Mouse (Mus musculus) limb, embryonic 10.5 days (tissue): ENCODE data around the gene Omt2a. TPM values are rescaled to one million over a fixed set of nuclear protein-coding genes. Genes with fewer than 3 reads are reported as not detected.
"Not testable (repeated sequence)": the region's sequence is repeated elsewhere in the genome, so short reads cannot be mapped to it uniquely, and the experiment has no call there.

Source experiments
- DNase-seq: peaks from one replicate; pipeline ENCODE4 v3.0.0-alpha.2; 2017; ENCODE audit warnings: low spot score
- H3K27ac ChIP-seq: fragments of 300-500 bp; sonication (generic); 2 replicates; pipeline ENCODE4 v1.5.1; 2016; ENCODE audit warnings: mild to moderate bottlenecking
- H3K27me3 ChIP-seq: fragments of 300-500 bp; sonication (generic); 2 replicates; pipeline ENCODE4 v1.6.1; 2016; ENCODE audit warnings: low read depth, mild to moderate bottlenecking; ENCODE audit not compliant: poor library complexity, severe bottlenecking
- H3K36me3 ChIP-seq: fragments of 300-500 bp; sonication (generic); 2 replicates; pipeline ENCODE4 v1.6.1; 2016; ENCODE audit warnings: mild to moderate bottlenecking, moderate library complexity
- H3K4me1 ChIP-seq: fragments of 300-500 bp; sonication (generic); 2 replicates; pipeline ENCODE4 v1.6.1; 2016
- H3K4me3 ChIP-seq: fragments of 300-500 bp; sonication (generic); 2 replicates; pipeline ENCODE4 v1.5.1; 2016; ENCODE audit warnings: mild to moderate bottlenecking, moderate library complexity
- H3K9me3 ChIP-seq: fragments of 300-500 bp; sonication (generic); replicated peaks from 2 replicates; pipeline ENCODE4 v1.6.1; 2016; ENCODE audit warnings: mild to moderate bottlenecking
- WGBS: fragments of 180-500 bp; shearing (Covaris S2); methylation state at CpG from one replicate; pipeline ENCODE4 v1.1.7; 2016; 5-methylcytosine and 5-hydroxymethylcytosine counted together
- polyA plus RNA-seq: library from polyadenylated mRNA; unstranded; fragments of >200 nt; fragmentation: Nextera tagmentation; extraction: Ambion mirVana; gene quantifications from 2 replicates; pipeline ENCODE4 v1.2.1, GENCODE M21; 2016

The Omt2a gene
- polyA plus RNA-seq, 1 experiment from 2014 or later = not detected

DNA sequence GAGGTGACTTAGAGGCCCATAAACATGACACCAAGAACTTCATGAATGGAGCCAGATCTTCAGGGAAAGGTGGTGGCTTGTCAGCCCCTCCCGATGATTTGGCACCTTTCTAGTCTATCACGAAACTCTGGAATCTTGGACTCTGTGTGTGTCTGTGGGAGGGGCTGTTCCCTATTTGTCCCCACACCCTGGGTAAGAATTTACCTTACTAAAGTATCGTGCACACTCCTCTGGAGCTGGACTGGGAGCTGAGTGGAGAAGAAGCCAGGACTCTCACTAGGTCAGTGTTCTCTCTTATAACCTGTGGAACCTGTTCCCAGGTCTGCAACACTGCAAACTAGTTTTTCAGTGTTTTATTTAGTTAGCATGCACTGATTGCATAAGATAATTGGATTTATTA, 24.9 kb downstream of the Omt2a start, which contains the start of gene Gm10639:
Gm10639 (plus strand) TSS at position 201 of the 400 bp plus-strand sequence.
- not testable (repeated sequence) for H3K4me1 ChIP-seq, H3K27ac ChIP-seq, H3K36me3 ChIP-seq, DNase-seq, H3K9me3 ChIP-seq, H3K4me3 ChIP-seq, H3K27me3 ChIP-seq
- WGBS = 87% methylated on average over 3 of the region's 3 CpGs

DNA sequence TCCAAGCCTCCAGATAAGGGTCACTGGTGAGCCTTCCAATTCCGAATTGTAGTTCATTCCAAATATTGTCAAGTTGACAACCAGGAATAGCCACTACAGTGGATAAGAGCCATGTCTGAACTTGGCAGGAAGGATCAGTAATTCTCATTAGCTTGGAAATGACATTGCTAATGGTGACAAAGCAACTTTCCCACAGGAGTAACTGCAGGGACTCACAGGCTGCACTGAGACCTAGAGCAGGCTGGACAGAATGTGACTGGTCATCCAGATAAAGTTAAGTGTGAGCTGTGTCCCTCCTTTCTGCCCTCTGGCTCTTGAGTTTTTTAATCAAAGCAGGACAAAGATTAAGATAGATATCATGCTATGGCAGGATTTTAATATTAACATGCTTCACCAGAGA, 25.5 kb downstream of the Omt2a start:
- not testable (repeated sequence) for H3K9me3 ChIP-seq, H3K36me3 ChIP-seq, H3K27me3 ChIP-seq, H3K4me1 ChIP-seq, H3K27ac ChIP-seq, DNase-seq, H3K4me3 ChIP-seq
- 89% methylated on average over 1 of the region's 1 CpGs for WGBS

GRCm38 (mm10) chr9:78282002-78282711, 32.4 kb downstream of the Omt2a start:
- not testable (repeated sequence) for H3K4me3 ChIP-seq, H3K27ac ChIP-seq, H3K27me3 ChIP-seq, DNase-seq, H3K36me3 ChIP-seq, H3K9me3 ChIP-seq, H3K4me1 ChIP-seq
- WGBS = 91% methylated on average over 4 of the region's 4 CpGs

- H3K27ac ChIP-seq, H3K4me3 ChIP-seq, H3K36me3 ChIP-seq, H3K27me3 ChIP-seq, DNase-seq, H3K4me1 ChIP-seq, H3K9me3 ChIP-seq: not testable (repeated sequence)
- WGBS = 91% methylated on average over 3 of the region's 3 CpGs
Measured at GRCm38 (mm10) chr9:78270945-78271344, 43.7 kb downstream of the Omt2a start.

Other genes starting within 250 kb of the Omt2a start
- 22.2 and 25.5 TPM in 2 replicates for gene Fbxo9, start 205.7 kb downstream of the Omt2a start, polyA plus RNA-seq
- gene Ick, start 205.6 kb downstream of the Omt2a start, polyA plus RNA-seq = 46.7 and 47.4 TPM in 2 replicates
- 89.0 and 114 TPM in 2 replicates for gene Gsta4, start 132.0 kb downstream of the Omt2a start, polyA plus RNA-seq
- gene Gsta1, start 84.1 kb downstream of the Omt2a start, polyA plus RNA-seq = not detected in 2 replicates
- not detected in 2 replicates for gene Gm3776, start 57.7 kb downstream of the Omt2a start, polyA plus RNA-seq
- not detected in 2 replicates for gene Gm10639, start 24.9 kb downstream of the Omt2a start, polyA plus RNA-seq
- gene Omt2b, start 12.8 kb upstream of the Omt2a start, polyA plus RNA-seq = not detected in 2 replicates
- not detected in 2 replicates for gene Gsta2, start 41.0 kb upstream of the Omt2a start, polyA plus RNA-seq
- not detected in 2 replicates for gene Dppa5a, start 53.4 kb upstream of the Omt2a start, polyA plus RNA-seq
- 0.40 and 0.90 TPM in 2 replicates for gene Ooep, start 63.9 kb upstream of the Omt2a start, polyA plus RNA-seq
- gene Ddx43, start 81.0 kb upstream of the Omt2a start, polyA plus RNA-seq = 0.15 and 0.18 TPM in 2 replicates
- 0.34 and 0.45 TPM in 2 replicates for gene Cgas, start 128.4 kb upstream of the Omt2a start, polyA plus RNA-seq
- gene Mto1, start 133.4 kb upstream of the Omt2a start, polyA plus RNA-seq = 23.8 and 25.9 TPM in 2 replicates
- 0.73 and 1.2 TPM in 2 replicates for gene Gm17324, start 134.0 kb upstream of the Omt2a start, polyA plus RNA-seq
- 3,854 and 3,970 TPM in 2 replicates for gene Eef1a1, start 174.4 kb upstream of the Omt2a start, polyA plus RNA-seq